Mouse (Mus musculus): ENCODE measurements around the gene Fam155a. TPM values are rescaled to one million over a fixed set of nuclear protein-coding genes. Genes with fewer than 3 reads are reported as not detected.
A peak's percentile ranks its signal among the peaks of the same experiment; 100 is the strongest.

Fam155a gene
- polyA plus RNA-seq, 1 experiment from 2014 or later, result 10.3 TPM

DNA sequence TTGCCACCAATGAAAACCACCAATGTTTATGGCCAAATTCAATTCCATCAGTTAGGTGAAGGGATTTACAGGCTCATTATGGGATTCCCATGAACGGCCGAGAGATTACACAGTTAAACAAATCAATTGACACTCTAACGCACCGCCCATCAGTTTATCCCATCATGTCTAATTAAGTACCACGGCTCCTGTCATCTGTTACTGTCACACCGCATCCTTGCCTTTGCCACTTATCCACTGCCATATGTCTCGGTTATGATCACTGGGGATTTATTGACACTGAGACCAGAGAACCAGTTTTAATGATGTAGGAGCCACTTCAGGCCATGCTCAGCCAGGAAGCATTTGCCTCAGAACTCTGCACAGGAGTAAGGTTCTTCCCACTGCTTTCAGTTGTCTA lies 588.5 kb downstream of the Fam155a start:
- no peaks in the 10 kb centered on the region for H3K27me3 ChIP-seq
- H3K36me3 ChIP-seq (ENCODE audit: poor library complexity, severe bottlenecking), result no peaks in the 10 kb centered on the region
- ATAC-seq, result no peak
- peaks cover 1% of the 10 kb centered on the region for H3K4me1 ChIP-seq
- no peaks in the 10 kb centered on the region for H3K9me3 ChIP-seq (replicated peaks)
- WGBS, result 78% methylated on average over 7 of the region's 7 CpGs
- no peak overlapping the region for H3K4me2 ChIP-seq
- no peak overlapping the region for H3K9ac ChIP-seq
- H3K4me3 ChIP-seq, result no peak overlapping the region
- H3K27ac ChIP-seq, result no peak overlapping the region

DNA sequence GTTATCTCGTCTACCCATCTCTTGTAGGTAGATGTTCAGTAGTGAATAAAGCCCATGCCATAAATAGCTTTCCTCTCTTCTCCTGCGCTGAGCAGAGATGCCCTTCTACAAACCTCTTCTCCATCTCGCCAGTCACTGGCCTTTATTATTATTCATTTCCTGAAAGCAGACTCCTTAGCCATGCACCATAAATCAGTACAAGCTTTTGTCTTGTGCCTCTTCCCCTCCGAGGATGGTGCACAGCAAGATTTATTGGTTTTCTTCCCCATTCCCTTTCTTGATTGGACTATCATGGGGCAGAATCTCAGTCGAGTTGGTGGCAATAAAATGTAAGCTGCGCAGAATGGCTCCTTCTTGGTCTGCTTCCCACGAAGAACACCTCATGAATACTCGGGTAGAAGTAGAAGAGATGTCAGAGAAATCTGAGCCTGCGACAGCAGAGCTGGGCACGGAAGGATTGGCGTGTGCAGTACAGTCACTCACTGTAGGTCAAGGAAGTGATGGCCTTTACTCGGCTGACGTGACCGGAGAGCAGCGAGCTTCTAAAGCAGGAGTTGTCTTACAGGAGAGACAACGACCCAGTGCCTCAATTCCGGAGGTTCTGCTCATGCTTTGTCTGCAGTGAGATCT lies 590.2 kb downstream of the Fam155a start:
- no peak overlapping the region for H3K4me2 ChIP-seq
- WGBS, result 93% methylated on average over 17 of the region's 17 CpGs
- no peaks in the 10 kb centered on the region for H3K36me3 ChIP-seq (ENCODE audit: poor library complexity, severe bottlenecking)
- H3K9me3 ChIP-seq (replicated peaks), result no peaks in the 10 kb centered on the region
- no peak overlapping the region for H3K27ac ChIP-seq
- no peak overlapping the region for H3K9ac ChIP-seq
- H3K4me1 ChIP-seq, result peaks cover 17% of the 10 kb centered on the region
- no peaks in the 10 kb centered on the region for H3K27me3 ChIP-seq
- H3K4me3 ChIP-seq, result no peak overlapping the region
- ATAC-seq, result no peak

- Histone ChIP-seq H3K9ac (no peak overlapping the region), H3K4me3 (no peak overlapping the region), H3K9me3 (replicated peaks) (no peaks in the 10 kb centered on the region), H3K4me2 (no peak overlapping the region), H3K27ac (0 out of 2 replicates have a peak overlapping the region, but pooled peaks have one; percentile 32), H3K4me1 (peaks cover 27% of the 10 kb centered on the region), H3K36me3 (ENCODE audit: poor library complexity, severe bottlenecking) (no peaks in the 10 kb centered on the region), H3K27me3 (0 out of 2 replicates have a peak, but pooled peaks cover 2% of the 10 kb centered on the region)
- 14% methylated on average over 7 of the region's 7 CpGs for WGBS
- peak; percentile 26; the same call in 1 of the 2 replicates for ATAC-seq
Measured at GRCm38 (mm10) chr8:9176974-9177373, 594.0 kb downstream of the Fam155a start.

DNA sequence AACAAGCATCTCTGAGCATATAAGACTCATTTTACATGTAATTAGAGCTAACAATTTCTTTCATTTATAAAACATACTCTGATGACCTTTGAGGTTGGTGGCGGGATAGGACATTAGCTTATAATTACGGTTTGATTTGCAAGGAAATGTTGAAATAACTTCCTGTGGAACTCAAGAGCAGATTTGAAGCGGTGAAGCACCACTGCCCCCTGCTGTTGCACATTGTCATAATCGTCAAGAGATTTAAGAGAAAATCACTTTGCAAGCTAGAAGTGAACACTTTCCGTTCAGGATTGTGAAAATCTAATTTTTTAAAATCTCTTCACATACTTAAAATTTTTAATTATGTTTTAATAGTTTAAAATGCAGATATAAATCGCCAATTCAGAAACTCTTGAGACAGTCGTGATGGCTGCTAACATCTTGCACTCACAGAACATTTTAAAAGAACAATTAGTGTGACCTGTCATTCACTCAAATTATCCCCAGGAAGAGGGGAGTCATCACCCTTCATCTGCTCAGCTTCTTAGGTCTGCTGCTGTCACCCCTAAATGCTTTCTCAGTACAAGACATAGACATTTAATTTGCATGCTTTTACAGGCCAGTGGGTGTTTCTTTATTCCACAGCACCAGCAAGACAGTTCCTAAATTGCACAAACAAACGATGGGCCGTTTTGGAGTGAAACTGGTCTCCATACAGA lies 595.9 kb downstream of the Fam155a start:
- Histone ChIP-seq H3K9me3 (replicated peaks) (no peaks in the 10 kb centered on the region), H3K4me2 (no peak overlapping the region), H3K27ac (no peak overlapping the region), H3K9ac (no peak overlapping the region), H3K4me3 (no peak overlapping the region), H3K4me1 (peaks cover 27% of the 10 kb centered on the region), H3K27me3 (0 out of 2 replicates have a peak, but pooled peaks cover 2% of the 10 kb centered on the region), H3K36me3 (ENCODE audit: poor library complexity, severe bottlenecking) (no peaks in the 10 kb centered on the region)
- 30% methylated on average over 9 of the region's 9 CpGs for WGBS
- peak; percentile 57 for ATAC-seq

DNA sequence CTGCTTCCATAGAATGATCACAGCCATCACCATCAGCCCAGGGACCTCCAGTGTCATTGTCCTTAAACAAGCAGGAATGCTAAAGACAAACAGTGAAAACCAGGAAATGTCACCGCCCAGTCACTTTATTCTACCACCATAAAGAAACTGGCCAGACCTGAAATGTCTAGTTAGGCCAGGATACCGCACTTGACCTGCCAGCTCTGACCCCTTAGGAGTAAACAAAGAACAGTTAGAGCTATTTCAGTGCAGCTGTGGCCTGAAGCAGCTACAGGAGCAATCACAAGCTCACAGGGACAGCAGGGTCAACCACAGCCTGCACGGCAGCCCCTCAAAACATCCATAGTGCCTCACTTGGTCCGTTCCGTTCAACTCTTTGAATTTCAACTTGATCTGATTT lies 599.1 kb downstream of the Fam155a start:
- Histone ChIP-seq H3K27me3 (0 out of 2 replicates have a peak, but pooled peaks cover 2% of the 10 kb centered on the region), H3K4me3 (no peak overlapping the region), H3K9ac (no peak overlapping the region), H3K36me3 (ENCODE audit: poor library complexity, severe bottlenecking) (no peaks in the 10 kb centered on the region), H3K9me3 (replicated peaks) (no peaks in the 10 kb centered on the region), H3K4me2 (no peak overlapping the region), H3K27ac (no peak overlapping the region), H3K4me1 (peaks cover 20% of the 10 kb centered on the region)
- 86% methylated on average over 5 of the region's 5 CpGs for WGBS
- no peak for ATAC-seq

- 70% methylated on average over 10 of the region's 10 CpGs for WGBS
- peak; percentile 36; the same call in 1 of the 2 replicates for ATAC-seq
- H3K9me3 ChIP-seq (replicated peaks), result no peaks in the 10 kb centered on the region
Measured at GRCm38 (mm10) chr8:9167995-9168394, 603.0 kb downstream of the Fam155a start.

GRCm38 (mm10) chr8:9161606-9162005 lies 609.4 kb downstream of the Fam155a start:
- Histone ChIP-seq H3K4me3 (no peak overlapping the region), H3K4me2 (no peak overlapping the region), H3K27me3 (no peaks in the 10 kb centered on the region), H3K4me1 (peaks cover 23% of the 10 kb centered on the region), H3K36me3 (ENCODE audit: poor library complexity, severe bottlenecking) (no peaks in the 10 kb centered on the region), H3K27ac (no peak overlapping the region), H3K9me3 (replicated peaks) (no peaks in the 10 kb centered on the region), H3K9ac (no peak overlapping the region)
- ATAC-seq, result no peak
- WGBS, result 83% methylated on average over 4 of the region's 4 CpGs

More at GRCm38 (mm10) chr8:9167995-9168394, 603.0 kb downstream of the Fam155a start:
- Histone ChIP-seq H3K36me3 (ENCODE audit: poor library complexity, severe bottlenecking) (no peaks in the 10 kb centered on the region), H3K4me2 (no peak overlapping the region), H3K27ac (no peak overlapping the region), H3K9ac (no peak overlapping the region), H3K4me3 (no peak overlapping the region), H3K27me3 (no peaks in the 10 kb centered on the region), H3K4me1 (no peaks in the 10 kb centered on the region)

GRCm38 (mm10) chr8:9159322-9159721 lies 611.6 kb downstream of the Fam155a start:
- Histone ChIP-seq H3K9me3 (replicated peaks) (no peaks in the 10 kb centered on the region), H3K36me3 (ENCODE audit: poor library complexity, severe bottlenecking) (no peaks in the 10 kb centered on the region), H3K4me1 (peaks cover 23% of the 10 kb centered on the region), H3K27ac (no peak overlapping the region), H3K4me2 (no peak overlapping the region), H3K27me3 (no peaks in the 10 kb centered on the region), H3K9ac (no peak overlapping the region), H3K4me3 (no peak overlapping the region)
- WGBS, result 86% methylated on average over 7 of the region's 7 CpGs
- ATAC-seq, result 0 out of 2 replicates have a peak, but pooled peaks have one; percentile 6

GRCm38 (mm10) chr8:9158652-9159051 lies 612.3 kb downstream of the Fam155a start:
- no peak overlapping the region for H3K9ac ChIP-seq
- H3K4me1 ChIP-seq, result peaks cover 23% of the 10 kb centered on the region
- no peaks in the 10 kb centered on the region for H3K36me3 ChIP-seq (ENCODE audit: poor library complexity, severe bottlenecking)
- H3K27ac ChIP-seq, result peak overlapping the region; percentile 32; the same call in 1 of the 2 replicates
- no peaks in the 10 kb centered on the region for H3K9me3 ChIP-seq (replicated peaks)
- WGBS, result 56% methylated on average over 13 of the region's 13 CpGs
- H3K4me3 ChIP-seq, result no peak overlapping the region
- ATAC-seq, result peak; percentile 47; the same call in 1 of the 2 replicates
- H3K27me3 ChIP-seq, result no peaks in the 10 kb centered on the region
- no peak overlapping the region for H3K4me2 ChIP-seq

DNA sequence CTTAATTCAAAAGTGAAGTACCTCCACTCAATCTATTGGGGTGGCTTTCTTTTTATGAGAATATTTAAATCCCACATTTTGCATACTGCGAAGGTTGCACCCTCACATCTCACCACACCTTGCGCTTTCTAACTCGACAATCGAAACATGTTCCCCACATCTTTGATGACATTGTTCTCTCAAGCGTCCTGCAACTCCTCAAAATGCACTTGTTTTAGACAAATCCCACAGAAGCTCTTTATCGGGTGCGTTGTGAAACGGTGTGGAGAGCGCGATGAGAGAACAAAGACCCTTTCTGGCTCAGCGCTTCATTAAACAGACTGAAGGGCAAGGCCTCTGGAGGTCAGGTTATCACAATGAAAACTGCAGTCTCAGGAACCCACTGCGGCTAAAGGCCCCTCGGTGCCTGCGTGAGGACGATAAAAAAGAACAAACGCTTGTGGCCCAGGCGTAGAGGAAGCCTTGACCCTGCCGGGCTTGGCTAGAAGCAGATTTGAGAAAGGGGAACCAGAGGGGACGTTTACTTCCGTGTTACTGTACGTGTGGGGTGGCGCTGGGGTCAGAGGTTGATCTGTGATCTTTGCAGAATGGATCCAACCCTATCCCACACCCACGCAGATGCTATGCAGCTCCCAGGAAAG lies 613.7 kb downstream of the Fam155a start:
- WGBS, result 4% methylated on average over 23 of the region's 23 CpGs
- H3K36me3 ChIP-seq (ENCODE audit: poor library complexity, severe bottlenecking), result no peaks in the 10 kb centered on the region
- H3K4me1 ChIP-seq, result peaks cover 23% of the 10 kb centered on the region
- H3K4me2 ChIP-seq, result peak overlapping the region; percentile 47
- peak; percentile 41; the same call in 1 of the 2 replicates for ATAC-seq
- peak overlapping the region; percentile 5; the same call in 1 of the 2 replicates for H3K9ac ChIP-seq
- H3K27me3 ChIP-seq, result no peaks in the 10 kb centered on the region
- no peak overlapping the region for H3K4me3 ChIP-seq
- no peak overlapping the region for H3K27ac ChIP-seq
- no peaks in the 10 kb centered on the region for H3K9me3 ChIP-seq (replicated peaks)

Measured in forebrain, embryonic 13.5 days (tissue).